Mouse (Mus musculus): ENCODE data around the gene Dand5. TPM values are rescaled to one million over a fixed set of nuclear protein-coding genes. Genes with fewer than 3 reads are reported as not detected.

Dand5 gene
- polyA plus RNA-seq, 1 experiment = 2.1 TPM

GRCm38 (mm10) chr8:84771000-84771687 lies 51.5 kb downstream of the Dand5 start:
- H3K27me3 ChIP-seq (ENCODE audit: control insufficient read depth, insufficient read depth, low read length) = no peaks in the 10 kb centered on the region
- peaks cover 8% of the 10 kb centered on the region for H3K36me3 ChIP-seq (ENCODE audit: control insufficient read depth, insufficient read depth, low read length)
- TF ChIP-seq POLR2A (IDR thresholded peaks at IDR 0.05; ENCODE audit: low read depth, low read length) = no peak
- TF ChIP-seq CTCF (IDR thresholded peaks at IDR 0.05; ENCODE audit: extremely low read depth, insufficient read length, insufficient replicate concordance, low read depth, low read length) = no peak
- H3K4me1 ChIP-seq (ENCODE audit: control insufficient read depth, insufficient read depth, insufficient read length, low read length) = peaks cover 20% of the 10 kb centered on the region
- WGBS = 15% methylated on average over 5 of the region's 5 CpGs
- H3K4me3 ChIP-seq (ENCODE audit: low read depth, low read length) = peak overlapping the region; percentile 44; the same call in 1 of the 2 replicates
- peak overlapping the region; percentile 37 for H3K27ac ChIP-seq (ENCODE audit: insufficient read depth, low read depth, low read length)

- H3K4me3 ChIP-seq (ENCODE audit: low read depth, low read length) = 0 out of 2 replicates have a peak overlapping the region, but pooled peaks have one; percentile 9
- H3K27ac ChIP-seq (ENCODE audit: insufficient read depth, low read depth, low read length) = peak overlapping the region; percentile 37; the same call in 1 of the 2 replicates
Observed at GRCm38 (mm10) chr8:84770100-84770953, 52.3 kb downstream of the Dand5 start.

GRCm38 (mm10) chr8:84769324-84769723 lies 53.3 kb downstream of the Dand5 start:
- no peak for TF ChIP-seq CTCF (IDR thresholded peaks at IDR 0.05; ENCODE audit: extremely low read depth, insufficient read length, insufficient replicate concordance, low read depth, low read length)
- TF ChIP-seq POLR2A (IDR thresholded peaks at IDR 0.05; ENCODE audit: low read depth, low read length) = no peak
- Histone ChIP-seq H3K27ac (ENCODE audit: insufficient read depth, low read depth, low read length) (no peak overlapping the region), H3K4me3 (ENCODE audit: low read depth, low read length) (no peak overlapping the region), H3K36me3 (ENCODE audit: control insufficient read depth, insufficient read depth, low read length) (peaks cover 8% of the 10 kb centered on the region), H3K27me3 (ENCODE audit: control insufficient read depth, insufficient read depth, low read length) (no peaks in the 10 kb centered on the region), H3K4me1 (ENCODE audit: control insufficient read depth, insufficient read depth, insufficient read length, low read length) (peaks cover 7% of the 10 kb centered on the region)
- 90% methylated on average over 8 of the region's 8 CpGs for WGBS

More at GRCm38 (mm10) chr8:84770100-84770953, 52.3 kb downstream of the Dand5 start:
- TF ChIP-seq CTCF (IDR thresholded peaks at IDR 0.05; ENCODE audit: extremely low read depth, insufficient read length, insufficient replicate concordance, low read depth, low read length) (no peak), POLR2A (IDR thresholded peaks at IDR 0.05; ENCODE audit: low read depth, low read length) (no peak)
- 23% methylated on average over 12 of the region's 12 CpGs for WGBS
- Histone ChIP-seq H3K27me3 (ENCODE audit: control insufficient read depth, insufficient read depth, low read length) (no peaks in the 10 kb centered on the region), H3K36me3 (ENCODE audit: control insufficient read depth, insufficient read depth, low read length) (peaks cover 8% of the 10 kb centered on the region), H3K4me1 (ENCODE audit: control insufficient read depth, insufficient read depth, insufficient read length, low read length) (peaks cover 12% of the 10 kb centered on the region)

- H3K27me3 ChIP-seq (ENCODE audit: control insufficient read depth, insufficient read depth, low read length) = no peaks in the 10 kb centered on the region
- TF ChIP-seq POLR2A (IDR thresholded peaks at IDR 0.05; ENCODE audit: low read depth, low read length) = no peak
- no peak for TF ChIP-seq CTCF (IDR thresholded peaks at IDR 0.05; ENCODE audit: extremely low read depth, insufficient read length, insufficient replicate concordance, low read depth, low read length)
- H3K4me1 ChIP-seq (ENCODE audit: control insufficient read depth, insufficient read depth, insufficient read length, low read length) = peaks cover 7% of the 10 kb centered on the region; the same call in 1 of the 2 replicates
- H3K4me3 ChIP-seq (ENCODE audit: low read depth, low read length) = no peak overlapping the region
- WGBS = 89% methylated on average over 14 of the region's 14 CpGs
- H3K27ac ChIP-seq (ENCODE audit: insufficient read depth, low read depth, low read length) = no peak overlapping the region
- H3K36me3 ChIP-seq (ENCODE audit: control insufficient read depth, insufficient read depth, low read length) = peaks cover 8% of the 10 kb centered on the region
Observed at GRCm38 (mm10) chr8:84768343-84769095, 54.1 kb downstream of the Dand5 start.

GRCm38 (mm10) chr8:84767221-84767620 lies 55.4 kb downstream of the Dand5 start:
- no peak for TF ChIP-seq POLR2A (IDR thresholded peaks at IDR 0.05; ENCODE audit: low read depth, low read length)
- no peak for TF ChIP-seq CTCF (IDR thresholded peaks at IDR 0.05; ENCODE audit: extremely low read depth, insufficient read length, insufficient replicate concordance, low read depth, low read length)
- Histone ChIP-seq H3K27ac (ENCODE audit: insufficient read depth, low read depth, low read length) (no peak overlapping the region), H3K27me3 (ENCODE audit: control insufficient read depth, insufficient read depth, low read length) (no peaks in the 10 kb centered on the region), H3K4me1 (ENCODE audit: control insufficient read depth, insufficient read depth, insufficient read length, low read length) (peaks cover 4% of the 10 kb centered on the region; the same call in 1 of the 2 replicates), H3K4me3 (ENCODE audit: low read depth, low read length) (no peak overlapping the region), H3K36me3 (ENCODE audit: control insufficient read depth, insufficient read depth, low read length) (peaks cover 8% of the 10 kb centered on the region)
- 90% methylated on average over 10 of the region's 10 CpGs for WGBS

GRCm38 (mm10) chr8:84766422-84766821 lies 56.2 kb downstream of the Dand5 start:
- Histone ChIP-seq H3K36me3 (ENCODE audit: control insufficient read depth, insufficient read depth, low read length) (peaks cover 8% of the 10 kb centered on the region), H3K27me3 (ENCODE audit: control insufficient read depth, insufficient read depth, low read length) (no peaks in the 10 kb centered on the region), H3K4me3 (ENCODE audit: low read depth, low read length) (no peak overlapping the region), H3K27ac (ENCODE audit: insufficient read depth, low read depth, low read length) (peak overlapping the region; percentile 31; the same call in 1 of the 2 replicates), H3K4me1 (ENCODE audit: control insufficient read depth, insufficient read depth, insufficient read length, low read length) (peaks cover 2% of the 10 kb centered on the region; the same call in 1 of the 2 replicates)
- no peak for TF ChIP-seq POLR2A (IDR thresholded peaks at IDR 0.05; ENCODE audit: low read depth, low read length)
- WGBS = 82% methylated on average over 9 of the region's 9 CpGs

All from small intestine, adult 2 months (tissue).